Mouse (Mus musculus) heart, adult 10 weeks (tissue): Measurements from ENCODE around the gene Olfr910. TPM values are rescaled to one million over a fixed set of nuclear protein-coding genes. Genes with fewer than 3 reads are reported as not detected.

Experiments used
- polyA plus RNA-seq: library from polyadenylated mRNA; stranded (reverse); fragments of 350-450 nt; fragmentation: Illumina TruSeq; extraction: RNeasy Lipid Tissue Mini Kit (QIAGEN cat#74804); gene quantifications from one replicate; pipeline ENCODE4 v1.2.3, GENCODE M21; 2014; ENCODE audit warnings: low read depth, low replicate concordance

Olfr910 gene
- not detected for polyA plus RNA-seq

DNA sequence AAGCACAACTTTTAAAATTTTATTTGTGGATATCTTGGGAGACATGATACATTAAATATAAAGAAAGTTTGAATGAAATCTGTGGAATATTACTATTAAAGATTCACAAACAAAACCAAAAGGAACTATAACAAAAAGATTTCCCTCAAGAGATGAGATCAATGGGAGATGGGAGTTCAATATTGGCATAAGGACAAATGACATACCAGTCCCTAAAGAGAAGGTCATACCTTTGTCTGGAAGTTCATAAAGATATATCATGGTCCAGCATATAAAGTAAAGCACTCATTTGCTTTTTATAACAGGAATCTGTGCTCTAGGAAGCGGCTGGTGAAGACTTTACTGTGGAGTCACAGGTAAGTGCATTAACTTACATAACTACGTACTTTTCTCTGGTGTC, at the start of gene Olfr910:
Gene Olfr910 (plus strand): TSS at position 301 of the 400 bp plus-strand sequence.

DNA sequence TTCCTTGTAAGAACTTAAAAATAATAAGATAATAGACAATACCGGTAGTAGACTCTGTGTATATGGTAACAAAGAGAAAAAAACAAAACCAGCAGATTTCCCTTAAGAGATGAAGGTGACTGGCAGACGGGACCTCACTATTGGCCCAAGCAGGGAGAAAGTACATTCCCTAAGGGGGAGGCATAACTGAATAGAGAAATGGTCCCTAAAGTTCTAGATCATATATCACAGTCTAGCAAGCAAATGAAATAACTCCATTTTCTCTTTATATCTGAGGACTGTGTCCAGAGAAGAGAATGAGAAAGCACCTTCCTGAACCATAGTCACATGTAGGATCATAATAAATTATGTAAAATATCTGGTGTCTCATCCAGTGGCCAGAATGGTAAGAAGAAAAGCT, 42.1 kb upstream of the Olfr910 start, which contains the start of gene Olfr907:
Gene Olfr907 (plus strand): TSS at position 301 of the 400 bp plus-strand sequence.

DNA sequence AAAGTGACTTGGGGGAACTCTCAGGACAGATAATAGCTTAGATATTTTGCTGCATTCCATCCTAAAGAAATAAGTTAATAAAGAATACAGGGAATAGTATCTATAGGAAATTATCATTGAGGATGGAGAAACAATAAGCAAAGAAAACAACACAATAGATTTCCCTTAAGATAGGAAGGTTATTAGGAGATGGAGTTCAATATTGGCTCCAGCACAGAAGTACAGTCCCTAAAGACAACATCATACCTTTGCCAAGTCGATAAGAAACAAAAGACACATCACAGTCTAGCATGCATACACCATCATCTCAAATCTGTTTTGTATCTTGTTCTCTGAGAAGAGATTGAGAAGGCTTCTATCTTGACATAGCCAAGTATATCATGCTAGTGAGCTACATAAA, 16.4 kb upstream of the Olfr910 start, which contains the start of gene Olfr911-ps1:
Gene Olfr911-ps1 (plus strand): TSS at position 301 of the 400 bp plus-strand sequence.

DNA sequence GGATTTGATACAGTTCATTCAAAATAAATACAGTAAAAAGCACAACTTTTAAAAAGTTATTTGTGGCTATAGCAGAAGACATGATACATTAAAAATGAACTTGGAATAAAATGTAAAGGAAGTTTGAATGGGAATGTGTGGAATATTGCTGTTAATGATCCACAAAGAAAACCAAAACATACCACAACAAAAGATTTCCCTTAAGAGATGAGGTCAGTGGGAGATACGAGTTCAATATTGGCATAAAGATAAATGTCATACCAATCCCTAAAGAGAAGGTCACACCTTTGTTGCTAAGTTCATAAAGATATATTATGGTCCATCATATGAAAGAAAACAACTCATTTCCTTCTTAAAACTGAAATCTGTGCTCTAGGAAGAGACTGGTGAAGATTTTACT, 42.2 kb downstream of the Olfr910 start, which contains the start of gene Olfr912:
Gene Olfr912 (plus strand): TSS at position 301 of the 400 bp plus-strand sequence.

Other genes with a start within 250 kb of the Olfr910 start
- not detected for gene Olfr896-ps1, start 246.7 kb upstream of the Olfr910 start, polyA plus RNA-seq
- not detected for gene Olfr25, start 208.8 kb upstream of the Olfr910 start, polyA plus RNA-seq
- not detected for gene Olfr898, start 189.4 kb upstream of the Olfr910 start, polyA plus RNA-seq
- gene Olfr250, start 171.0 kb upstream of the Olfr910 start, polyA plus RNA-seq, result not detected
- not detected for gene Olfr251, start 160.8 kb upstream of the Olfr910 start, polyA plus RNA-seq
- not detected for gene Olfr147, start 136.2 kb upstream of the Olfr910 start, polyA plus RNA-seq
- not detected for gene Olfr901, start 108.4 kb upstream of the Olfr910 start, polyA plus RNA-seq
- not detected for gene Olfr902, start 90.2 kb upstream of the Olfr910 start, polyA plus RNA-seq
- not detected for gene Olfr904, start 74.7 kb upstream of the Olfr910 start, polyA plus RNA-seq
- gene Olfr905, start 66.7 kb upstream of the Olfr910 start, polyA plus RNA-seq, result not detected
- not detected for gene Olfr906, start 50.8 kb upstream of the Olfr910 start, polyA plus RNA-seq
- not detected for gene Olfr907, start 42.0 kb upstream of the Olfr910 start, polyA plus RNA-seq
- not detected for gene Olfr911-ps1, start 16.3 kb upstream of the Olfr910 start, polyA plus RNA-seq
- not detected for gene Olfr912, start 42.3 kb downstream of the Olfr910 start, polyA plus RNA-seq
- gene Olfr913, start 54.9 kb downstream of the Olfr910 start, polyA plus RNA-seq, result not detected
- gene Olfr914, start 67.3 kb downstream of the Olfr910 start, polyA plus RNA-seq, result not detected
- not detected for gene Olfr916, start 122.0 kb downstream of the Olfr910 start, polyA plus RNA-seq
- not detected for gene Olfr917, start 128.0 kb downstream of the Olfr910 start, polyA plus RNA-seq
- not detected for gene Olfr918, start 136.8 kb downstream of the Olfr910 start, polyA plus RNA-seq
- gene Olfr919, start 165.8 kb downstream of the Olfr910 start, polyA plus RNA-seq, result not detected
- 27.9 TPM for gene Vwa5a, start 180.4 kb downstream of the Olfr910 start, polyA plus RNA-seq
- 0.24 TPM for gene Olfr920, start 214.4 kb downstream of the Olfr910 start, polyA plus RNA-seq
- gene Olfr921, start 235.2 kb downstream of the Olfr910 start, polyA plus RNA-seq, result not detected